Mouse (Mus musculus) intestine, postnatal 0 days (tissue): ENCODE results near the gene Dnajb5. TPM values are rescaled to one million over a fixed set of nuclear protein-coding genes. Genes with fewer than 3 reads are reported as not detected.

Experiments
- ATAC-seq: fragments of 200-750 bp; cut with Nextera tagmentation; 2 replicates; pipeline ENCODE4 v1.8.0; 2017; ENCODE audit warnings: mild to moderate bottlenecking, moderate TSS enrichment, moderate library complexity
- H3K27ac ChIP-seq: fragments of 300-500 bp; sonication (generic); 2 replicates; pipeline ENCODE4 v1.5.1; 2014; ENCODE audit warnings: mild to moderate bottlenecking, low read depth, low read length, moderate library complexity
- H3K27me3 ChIP-seq: fragments of 300-500 bp; sonication (generic); replicated peaks from 2 replicates; pipeline ENCODE4 v1.6.1; 2014; ENCODE audit warnings: low read length, mixed read lengths; ENCODE audit not compliant: control insufficient read depth, insufficient read depth
- H3K36me3 ChIP-seq: fragments of 300-500 bp; sonication (generic); 2 replicates; pipeline ENCODE4 v1.6.1; 2014; ENCODE audit warnings: mild to moderate bottlenecking, moderate library complexity; ENCODE audit not compliant: control insufficient read depth, insufficient read depth
- H3K4me1 ChIP-seq: fragments of 300-500 bp; sonication (generic); replicated peaks from 2 replicates; pipeline ENCODE4 v1.6.1; 2014; ENCODE audit warnings: antibody characterized with exemption, low read length, mixed read lengths; ENCODE audit not compliant: control insufficient read depth, insufficient read depth
- H3K4me2 ChIP-seq: fragments of 300-500 bp; sonication (generic); replicated peaks from 2 replicates; pipeline ENCODE4 v1.6.1; 2014; ENCODE audit warnings: low read depth, mild to moderate bottlenecking, moderate library complexity
- H3K4me3 ChIP-seq: fragments of 300-500 bp; sonication (generic); 2 replicates; pipeline ENCODE4 v1.5.1; 2014; ENCODE audit warnings: low read depth, low read length
- H3K9ac ChIP-seq: fragments of 300-500 bp; sonication (generic); 2 replicates; pipeline ENCODE4 v1.6.1; 2014; ENCODE audit warnings: mild to moderate bottlenecking, low read depth, low read length
- H3K9me3 ChIP-seq: fragments of 300-500 bp; sonication (generic); 2 replicates; pipeline ENCODE4 v1.6.1; 2016; ENCODE audit warnings: mixed run types; ENCODE audit not compliant: control insufficient read depth
- CTCF ChIP-seq: sonication (generic); IDR thresholded peaks from 2 replicates; pipeline ENCODE4 v1.5.1; 2016; ENCODE audit warnings: low read depth, mild to moderate bottlenecking, control low read depth, antibody characterized with exemption, moderate library complexity
- WGBS: fragments of 180-500 bp; shearing (Covaris S2); extraction: QIAGEN DNeasy Blood & Tissue Kit; methylation state at CpG from one replicate; pipeline ENCODE4 v1.1.7; 2014; 5-methylcytosine and 5-hydroxymethylcytosine counted together
- polyA plus RNA-seq: library from polyadenylated mRNA; unstranded; fragments of >200 nt; fragmentation: Nextera tagmentation; extraction: Ambion mirVana; gene quantifications from 2 replicates; pipeline ENCODE4 v1.2.1, GENCODE M21; 2015

The Dnajb5 gene
- polyA plus RNA-seq, 1 experiment from 2014 or later: 8.8 TPM

DNA sequence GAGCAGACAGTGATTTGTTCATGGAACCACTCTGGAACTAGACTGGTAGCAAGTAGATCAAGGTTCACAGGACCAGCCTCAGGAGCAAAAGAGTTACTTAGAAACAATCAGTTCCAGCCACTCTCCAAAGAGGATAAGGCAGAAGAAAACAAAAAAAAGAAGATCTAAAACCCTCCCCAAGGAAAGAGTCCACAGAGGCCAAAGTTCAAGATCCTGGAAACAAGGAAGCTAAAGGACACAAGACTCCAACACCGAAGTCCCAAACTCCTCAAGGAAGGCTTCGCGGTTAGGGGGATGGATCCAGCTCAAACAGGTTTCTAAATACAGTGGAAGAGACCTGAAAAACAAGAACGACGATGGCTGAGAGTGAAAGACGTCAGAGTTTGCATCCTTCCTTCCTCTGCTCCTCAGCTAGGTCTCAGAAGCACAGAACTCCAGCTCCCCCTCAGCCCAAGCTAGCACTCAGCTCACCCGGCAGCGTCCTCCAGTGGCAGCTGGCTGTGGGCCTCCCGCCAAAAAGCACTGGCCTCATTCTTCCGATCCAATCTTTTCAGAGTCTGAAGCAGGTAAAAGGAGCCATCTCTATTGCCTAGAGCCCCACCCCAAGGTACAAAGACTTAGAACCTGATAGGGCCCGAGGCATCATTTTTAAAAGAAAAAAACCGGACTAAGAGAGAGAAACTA lies 53.3 kb downstream of the Dnajb5 start:
- Histone ChIP-seq H3K4me1 (peaks cover 6% of the 10 kb centered on the region; the same call in 1 of the 2 replicates), H3K27me3 (no peaks in the 10 kb centered on the region), H3K36me3 (peaks cover 7% of the 10 kb centered on the region; the same call in 1 of the 2 replicates), H3K4me3 (no peak overlapping the region), H3K9ac (no peak overlapping the region), H3K27ac (peak overlapping the region; percentile 28; the same call in 1 of the 2 replicates), H3K4me2 (no peak overlapping the region), H3K9me3 (no peaks in the 10 kb centered on the region)
- 65% methylated on average over 12 of the region's 12 CpGs for WGBS
- TF ChIP-seq CTCF: no peak
- no peak for ATAC-seq

DNA sequence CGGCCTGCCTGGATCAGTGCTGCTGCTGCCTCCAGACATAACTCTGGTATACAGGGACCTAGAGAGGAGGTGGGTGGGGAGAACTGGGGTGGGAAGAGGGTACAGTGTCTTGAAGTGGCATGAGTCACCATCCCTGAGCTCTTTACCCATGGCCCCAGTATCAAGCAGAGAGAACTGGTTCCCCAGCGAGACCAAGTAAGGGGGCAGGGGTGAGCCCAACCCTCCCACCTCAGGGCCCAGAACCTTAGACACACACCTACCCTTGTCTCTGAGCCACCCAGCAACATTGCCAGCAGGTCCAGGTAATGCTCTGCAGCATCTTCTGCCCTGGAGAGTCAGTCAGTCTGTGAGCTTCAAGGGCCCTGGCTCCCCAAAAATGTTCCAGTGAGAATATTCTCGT lies 55.3 kb downstream of the Dnajb5 start:
- Histone ChIP-seq H3K4me2 (no peak overlapping the region), H3K4me3 (no peak overlapping the region), H3K9me3 (no peaks in the 10 kb centered on the region), H3K4me1 (peaks cover 4% of the 10 kb centered on the region; the same call in 1 of the 2 replicates), H3K27me3 (no peaks in the 10 kb centered on the region), H3K27ac (no peak overlapping the region), H3K36me3 (peaks cover 7% of the 10 kb centered on the region; the same call in 1 of the 2 replicates), H3K9ac (no peak overlapping the region)
- ATAC-seq: no peak
- 94% methylated on average over 3 of the region's 3 CpGs for whole genome bisulfite sequencing
- no peak for TF ChIP-seq CTCF

DNA sequence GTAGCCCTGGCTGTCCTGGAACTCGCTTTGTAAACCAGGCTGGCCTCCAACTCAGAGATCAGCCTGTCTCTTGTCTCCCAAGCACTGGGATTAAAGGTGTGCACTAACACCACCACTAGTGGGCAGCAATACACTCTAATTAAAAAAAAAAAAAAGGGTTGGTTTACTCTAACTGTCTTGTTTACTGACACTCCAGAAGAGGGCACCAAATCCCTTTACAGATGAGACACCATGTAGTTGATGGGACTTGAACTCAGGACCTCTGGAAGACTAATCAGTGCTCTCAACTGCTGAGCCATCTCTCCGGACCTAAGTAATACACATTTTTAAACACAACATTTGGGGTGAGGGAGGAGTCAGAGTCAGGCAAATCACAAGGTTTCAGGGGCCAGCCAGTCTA lies 56.2 kb downstream of the Dnajb5 start:
- 55% methylated on average over 2 of the region's 2 CpGs for WGBS
- peaks cover 7% of the 10 kb centered on the region; the same call in 1 of the 2 replicates for H3K36me3 ChIP-seq
- H3K9me3 ChIP-seq: no peaks in the 10 kb centered on the region
- H3K4me1 ChIP-seq: peaks cover 4% of the 10 kb centered on the region; the same call in 1 of the 2 replicates
- no peak overlapping the region for H3K9ac ChIP-seq
- ATAC-seq: no peak
- H3K4me3 ChIP-seq: no peak overlapping the region
- TF ChIP-seq CTCF: peak; percentile 77
- H3K4me2 ChIP-seq: no peak overlapping the region
- no peaks in the 10 kb centered on the region for H3K27me3 ChIP-seq
- no peak overlapping the region for H3K27ac ChIP-seq

Other genes starting within 250 kb of the Dnajb5 start
- gene 4930578G10Rik, start 214.3 kb upstream of the Dnajb5 start, polyA plus RNA-seq: not detected in 2 replicates
- 0.75 and 1.1 TPM in 2 replicates for gene Ccl19, start 193.2 kb upstream of the Dnajb5 start, polyA plus RNA-seq
- 70.3 and 73.7 TPM in 2 replicates for gene Ccl21a, start 175.8 kb upstream of the Dnajb5 start, polyA plus RNA-seq
- gene Fam205a1, start 95.9 kb upstream of the Dnajb5 start, polyA plus RNA-seq: not detected in 2 replicates
- gene Gm12394, start 93.0 kb upstream of the Dnajb5 start, polyA plus RNA-seq: 0.05 and 0.12 TPM in 2 replicates
- gene Fam205c, start 75.6 kb upstream of the Dnajb5 start, polyA plus RNA-seq: 0.16 TPM in 1 of 2 replicates, not detected in the other
- gene Phf24, start 33.2 kb upstream of the Dnajb5 start, polyA plus RNA-seq: 0.73 and 1.0 TPM in 2 replicates
- gene 1700022I11Rik, start 19.8 kb downstream of the Dnajb5 start, polyA plus RNA-seq: 0.43 TPM in 1 of 2 replicates, not detected in the other
- gene Vcp, start 50.7 kb downstream of the Dnajb5 start, polyA plus RNA-seq: 205 and 207 TPM in 2 replicates
- 5.2 and 6.2 TPM in 2 replicates for gene Fancg, start 60.7 kb downstream of the Dnajb5 start, polyA plus RNA-seq
- 14.3 and 15.4 TPM in 2 replicates for gene Pigo, start 76.0 kb downstream of the Dnajb5 start, polyA plus RNA-seq
- gene Stoml2, start 81.9 kb downstream of the Dnajb5 start, polyA plus RNA-seq: 119 and 120 TPM in 2 replicates
- 5.9 and 6.3 TPM in 2 replicates for gene Fam214b, start 96.4 kb downstream of the Dnajb5 start, polyA plus RNA-seq
- gene Unc13b, start 109.1 kb downstream of the Dnajb5 start, polyA plus RNA-seq: 1.5 TPM in 2 replicates